Mouse (Mus musculus) ES-Bruce4 (cell line): ENCODE measurements around the gene Ap4b1.

Source experiments
- CTCF ChIP-seq: IDR thresholded peaks from one replicate; pipeline ENCODE4 v1.8.1; 2011; ENCODE audit warnings: low read depth, low read length
- POLR2A ChIP-seq: IDR thresholded peaks from one replicate; pipeline ENCODE4 v1.8.1; 2011; ENCODE audit warnings: low read length; ENCODE audit not compliant: insufficient read depth

DNA sequence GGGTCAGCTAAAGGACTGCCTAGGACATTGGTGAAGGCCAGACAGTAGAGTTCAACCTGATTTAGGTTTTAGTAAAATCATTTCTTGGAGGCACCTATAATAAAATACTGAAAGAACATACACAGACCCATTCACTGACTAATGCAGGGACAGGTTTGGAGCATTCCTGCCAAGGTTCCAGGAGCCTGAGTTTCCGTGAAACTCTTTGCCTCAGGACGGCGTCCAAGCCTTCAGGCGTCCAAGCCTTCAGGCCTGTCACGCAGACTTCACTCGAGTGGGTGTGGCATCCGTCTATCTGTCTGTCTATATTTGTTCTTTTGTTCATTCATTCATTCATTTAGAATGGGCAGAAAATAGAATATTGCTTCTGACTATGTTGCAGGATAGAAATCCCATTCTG, 21.8 kb downstream of the Ap4b1 start:
- TF ChIP-seq POLR2A (no peak), CTCF (no peak)
